Mouse (Mus musculus): ENCODE results near the gene Trp53. TPM values are rescaled to one million over a fixed set of nuclear protein-coding genes. Genes with fewer than 3 reads are reported as not detected.

The Trp53 gene
- polyA plus RNA-seq (2014; fragmentation: Illumina TruSeq; extraction: RNeasy Lipid Tissue Mini Kit (QIAGEN cat#74804); ENCODE audit: low read depth, low replicate concordance), result 15.7 TPM

DNA sequence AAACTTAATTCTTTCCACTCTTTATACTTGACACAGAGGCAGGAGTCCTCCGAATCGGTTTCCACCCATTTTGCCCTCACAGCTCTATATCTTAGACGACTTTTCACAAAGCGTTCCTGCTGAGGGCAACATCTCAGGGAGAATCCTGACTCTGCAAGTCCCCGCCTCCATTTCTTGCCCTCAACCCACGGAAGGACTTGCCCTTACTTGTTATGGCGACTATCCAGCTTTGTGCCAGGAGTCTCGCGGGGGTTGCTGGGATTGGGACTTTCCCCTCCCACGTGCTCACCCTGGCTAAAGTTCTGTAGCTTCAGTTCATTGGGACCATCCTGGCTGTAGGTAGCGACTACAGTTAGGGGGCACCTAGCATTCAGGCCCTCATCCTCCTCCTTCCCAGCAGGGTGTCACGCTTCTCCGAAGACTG is at the start of gene Trp53, which contains the start of gene Wrap53:
Trp53 (plus strand) TSS at position 269 of the 424 bp plus-strand sequence.
Wrap53 (minus strand) TSS at position 165 of the 424 bp plus-strand sequence.

DNA sequence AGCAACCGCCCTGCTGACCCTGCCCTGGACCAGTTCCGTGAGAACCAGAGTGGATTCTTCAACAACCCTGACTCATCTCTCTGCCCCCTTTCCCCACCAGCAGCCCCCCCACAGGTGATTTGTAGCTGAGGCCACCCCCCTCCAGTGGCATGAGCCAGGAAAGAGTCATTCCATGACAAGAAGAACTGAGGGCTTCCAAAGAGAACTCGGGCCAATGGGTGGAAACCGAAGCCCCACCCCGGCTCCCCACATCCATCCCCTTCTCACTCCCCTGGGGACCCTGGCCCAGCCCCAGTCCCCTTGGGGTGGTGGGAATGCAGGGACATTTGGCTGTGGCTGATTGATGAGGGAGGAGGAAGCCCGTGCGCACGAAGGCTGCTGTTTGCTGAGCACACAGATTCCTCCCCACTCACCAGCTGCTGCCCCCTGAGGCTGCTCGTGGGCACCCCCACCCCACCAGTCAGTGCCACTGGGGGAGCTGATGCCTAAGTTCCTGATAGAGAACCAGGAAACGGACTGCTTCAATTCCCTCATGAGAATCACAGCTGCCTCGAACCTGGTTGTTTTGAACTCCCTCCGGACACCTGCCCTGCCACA is 31.0 kb upstream of the Trp53 start, which contains the start of gene Dnah2:
Dnah2 (minus strand) TSS at position 51 of the 597 bp plus-strand sequence.

GRCm38 (mm10) chr11:69559851-69560765 is 20.1 kb upstream of the Trp53 start, which contains the start of gene Efnb3:
Efnb3 (minus strand) TSS chr11:69560205.

DNA sequence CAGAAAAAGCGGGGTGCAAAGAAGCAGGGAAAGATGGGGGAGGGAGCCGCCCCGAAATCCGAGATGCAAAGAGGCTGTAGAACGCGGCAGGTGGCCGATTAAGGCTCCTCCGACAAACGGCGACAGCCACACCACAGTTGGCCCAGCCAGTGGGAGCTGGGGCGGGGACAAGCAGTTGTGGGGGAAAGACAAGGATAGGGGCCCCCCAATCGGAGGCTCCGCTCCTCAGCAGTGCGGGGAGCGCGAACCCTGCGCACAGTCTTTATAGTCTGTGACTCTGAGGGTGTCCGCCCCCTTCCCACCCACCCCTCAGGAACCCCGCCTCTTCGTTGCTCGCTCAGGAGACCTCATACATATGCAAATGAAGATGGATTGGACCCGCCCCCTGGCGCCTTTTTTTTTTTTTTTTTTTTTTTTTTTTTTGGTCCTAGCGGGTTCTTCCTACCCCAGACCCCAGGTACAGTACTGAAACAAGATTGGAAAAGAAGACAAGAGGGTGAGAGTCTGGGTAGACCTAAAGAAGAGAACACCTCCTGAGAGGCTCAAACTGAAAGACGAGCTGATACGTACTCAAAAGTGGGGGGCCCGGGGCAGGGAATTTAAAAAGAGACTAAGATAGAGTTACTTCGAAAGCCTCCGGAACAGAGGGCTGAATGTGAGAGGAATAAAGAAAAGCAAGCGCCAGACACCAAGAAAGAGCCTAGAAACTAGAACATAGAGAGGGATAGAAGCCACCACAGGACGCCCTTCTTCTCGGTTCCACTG is 25.7 kb downstream of the Trp53 start, which contains the start of gene Atp1b2:
Atp1b2 (minus strand) TSS at position 217 of the 765 bp plus-strand sequence.

GRCm38 (mm10) chr11:69617805-69618204 is 37.6 kb downstream of the Trp53 start, which contains the start of gene Shbg:
Shbg (minus strand) TSS chr11:69617905.

GRCm38 (mm10) chr11:69621571-69622268 is 41.6 kb downstream of the Trp53 start, which contains the start of gene Sat2:
Sat2 (plus strand) TSS chr11:69622024.

GRCm38 (mm10) chr11:69632284-69633089 is 52.3 kb downstream of the Trp53 start, which contains the start of gene Fxr2:
Fxr2 (plus strand) TSS chr11:69632990.

Other genes starting within 250 kb of the Trp53 start
- 0.47 TPM for gene Rnf227, start 239.9 kb upstream of the Trp53 start, polyA plus RNA-seq (2014; fragmentation: Illumina TruSeq; extraction: RNeasy Lipid Tissue Mini Kit (QIAGEN cat#74804); ENCODE audit: low read depth, low replicate concordance)
- gene Chd3, start 211.0 kb upstream of the Trp53 start, polyA plus RNA-seq (2014; fragmentation: Illumina TruSeq; extraction: RNeasy Lipid Tissue Mini Kit (QIAGEN cat#74804); ENCODE audit: low read depth, low replicate concordance), result 19.5 TPM
- gene Naa38, start 184.9 kb upstream of the Trp53 start, polyA plus RNA-seq (2014; fragmentation: Illumina TruSeq; extraction: RNeasy Lipid Tissue Mini Kit (QIAGEN cat#74804); ENCODE audit: low read depth, low replicate concordance), result 87.6 TPM
- 35.3 TPM for gene Cyb5d1, start 184.7 kb upstream of the Trp53 start, polyA plus RNA-seq (2014; fragmentation: Illumina TruSeq; extraction: RNeasy Lipid Tissue Mini Kit (QIAGEN cat#74804); ENCODE audit: low read depth, low replicate concordance)
- gene Tmem88, start 182.1 kb upstream of the Trp53 start, polyA plus RNA-seq (2014; fragmentation: Illumina TruSeq; extraction: RNeasy Lipid Tissue Mini Kit (QIAGEN cat#74804); ENCODE audit: low read depth, low replicate concordance), result 16.4 TPM
- gene Kdm6b, start 166.7 kb upstream of the Trp53 start, polyA plus RNA-seq (2014; fragmentation: Illumina TruSeq; extraction: RNeasy Lipid Tissue Mini Kit (QIAGEN cat#74804); ENCODE audit: low read depth, low replicate concordance), result 15.3 TPM
- 0.13 TPM for gene Dnah2, start 31.2 kb upstream of the Trp53 start, polyA plus RNA-seq (2014; fragmentation: Illumina TruSeq; extraction: RNeasy Lipid Tissue Mini Kit (QIAGEN cat#74804); ENCODE audit: low read depth, low replicate concordance)
- 54.0 TPM for gene Efnb3, start 20.2 kb upstream of the Trp53 start, polyA plus RNA-seq (2014; fragmentation: Illumina TruSeq; extraction: RNeasy Lipid Tissue Mini Kit (QIAGEN cat#74804); ENCODE audit: low read depth, low replicate concordance)
- gene Wrap53, start 104 bp upstream of the Trp53 start, polyA plus RNA-seq (2014; fragmentation: Illumina TruSeq; extraction: RNeasy Lipid Tissue Mini Kit (QIAGEN cat#74804); ENCODE audit: low read depth, low replicate concordance), result 7.1 TPM
- 18.5 TPM for gene Atp1b2, start 25.6 kb downstream of the Trp53 start, polyA plus RNA-seq (2014; fragmentation: Illumina TruSeq; extraction: RNeasy Lipid Tissue Mini Kit (QIAGEN cat#74804); ENCODE audit: low read depth, low replicate concordance)
- gene Shbg, start 37.5 kb downstream of the Trp53 start, polyA plus RNA-seq (2014; fragmentation: Illumina TruSeq; extraction: RNeasy Lipid Tissue Mini Kit (QIAGEN cat#74804); ENCODE audit: low read depth, low replicate concordance), result not detected
- gene Sat2, start 41.7 kb downstream of the Trp53 start, polyA plus RNA-seq (2014; fragmentation: Illumina TruSeq; extraction: RNeasy Lipid Tissue Mini Kit (QIAGEN cat#74804); ENCODE audit: low read depth, low replicate concordance), result 7.8 TPM
- gene Fxr2, start 52.6 kb downstream of the Trp53 start, polyA plus RNA-seq (2014; fragmentation: Illumina TruSeq; extraction: RNeasy Lipid Tissue Mini Kit (QIAGEN cat#74804); ENCODE audit: low read depth, low replicate concordance), result 102 TPM
- not detected for gene Sox15, start 75.0 kb downstream of the Trp53 start, polyA plus RNA-seq (2014; fragmentation: Illumina TruSeq; extraction: RNeasy Lipid Tissue Mini Kit (QIAGEN cat#74804); ENCODE audit: low read depth, low replicate concordance)
- 26.2 TPM for gene Mpdu1, start 82.3 kb downstream of the Trp53 start, polyA plus RNA-seq (2014; fragmentation: Illumina TruSeq; extraction: RNeasy Lipid Tissue Mini Kit (QIAGEN cat#74804); ENCODE audit: low read depth, low replicate concordance)
- gene Cd68, start 85.8 kb downstream of the Trp53 start, polyA plus RNA-seq (2014; fragmentation: Illumina TruSeq; extraction: RNeasy Lipid Tissue Mini Kit (QIAGEN cat#74804); ENCODE audit: low read depth, low replicate concordance), result 10.7 TPM
- 274 TPM for gene Eif4a1, start 92.1 kb downstream of the Trp53 start, polyA plus RNA-seq (2014; fragmentation: Illumina TruSeq; extraction: RNeasy Lipid Tissue Mini Kit (QIAGEN cat#74804); ENCODE audit: low read depth, low replicate concordance)
- 55.9 TPM for gene Senp3, start 101.7 kb downstream of the Trp53 start, polyA plus RNA-seq (2014; fragmentation: Illumina TruSeq; extraction: RNeasy Lipid Tissue Mini Kit (QIAGEN cat#74804); ENCODE audit: low read depth, low replicate concordance)
- 3.4 TPM for gene Tnfsf13, start 105.4 kb downstream of the Trp53 start, polyA plus RNA-seq (2014; fragmentation: Illumina TruSeq; extraction: RNeasy Lipid Tissue Mini Kit (QIAGEN cat#74804); ENCODE audit: low read depth, low replicate concordance)
- gene Tnfsf12, start 115.5 kb downstream of the Trp53 start, polyA plus RNA-seq (2014; fragmentation: Illumina TruSeq; extraction: RNeasy Lipid Tissue Mini Kit (QIAGEN cat#74804); ENCODE audit: low read depth, low replicate concordance), result 19.9 TPM
- gene Tnfsfm13, start 115.7 kb downstream of the Trp53 start, polyA plus RNA-seq (2014; fragmentation: Illumina TruSeq; extraction: RNeasy Lipid Tissue Mini Kit (QIAGEN cat#74804); ENCODE audit: low read depth, low replicate concordance), result 10.4 TPM
- 20.8 TPM for gene Polr2a, start 178.3 kb downstream of the Trp53 start, polyA plus RNA-seq (2014; fragmentation: Illumina TruSeq; extraction: RNeasy Lipid Tissue Mini Kit (QIAGEN cat#74804); ENCODE audit: low read depth, low replicate concordance)
- not detected for gene Slc35g3, start 181.6 kb downstream of the Trp53 start, polyA plus RNA-seq (2014; fragmentation: Illumina TruSeq; extraction: RNeasy Lipid Tissue Mini Kit (QIAGEN cat#74804); ENCODE audit: low read depth, low replicate concordance)
- gene Zbtb4, start 185.6 kb downstream of the Trp53 start, polyA plus RNA-seq (2014; fragmentation: Illumina TruSeq; extraction: RNeasy Lipid Tissue Mini Kit (QIAGEN cat#74804); ENCODE audit: low read depth, low replicate concordance), result 24.0 TPM
- 7.0 TPM for gene Chrnb1, start 215.6 kb downstream of the Trp53 start, polyA plus RNA-seq (2014; fragmentation: Illumina TruSeq; extraction: RNeasy Lipid Tissue Mini Kit (QIAGEN cat#74804); ENCODE audit: low read depth, low replicate concordance)
- 3.8 TPM for gene Fgf11, start 221.5 kb downstream of the Trp53 start, polyA plus RNA-seq (2014; fragmentation: Illumina TruSeq; extraction: RNeasy Lipid Tissue Mini Kit (QIAGEN cat#74804); ENCODE audit: low read depth, low replicate concordance)
- not detected for gene Tmem102, start 225.3 kb downstream of the Trp53 start, polyA plus RNA-seq (2014; fragmentation: Illumina TruSeq; extraction: RNeasy Lipid Tissue Mini Kit (QIAGEN cat#74804); ENCODE audit: low read depth, low replicate concordance)
- not detected for gene Gm39566, start 234.9 kb downstream of the Trp53 start, polyA plus RNA-seq (2014; fragmentation: Illumina TruSeq; extraction: RNeasy Lipid Tissue Mini Kit (QIAGEN cat#74804); ENCODE audit: low read depth, low replicate concordance)
- not detected for gene Spem2, start 238.1 kb downstream of the Trp53 start, polyA plus RNA-seq (2014; fragmentation: Illumina TruSeq; extraction: RNeasy Lipid Tissue Mini Kit (QIAGEN cat#74804); ENCODE audit: low read depth, low replicate concordance)
- gene Spem1, start 241.8 kb downstream of the Trp53 start, polyA plus RNA-seq (2014; fragmentation: Illumina TruSeq; extraction: RNeasy Lipid Tissue Mini Kit (QIAGEN cat#74804); ENCODE audit: low read depth, low replicate concordance), result not detected

Measured in heart, adult 10 weeks (tissue).